Mouse (Mus musculus): Measurements from ENCODE around the gene Cxcr1.

The Cxcr1 gene

GRCm38 (mm10) chr1:74195961-74196360 is 1.5 kb upstream of the Cxcr1 start:
- DNase-seq: peak; percentile 51

GRCm38 (mm10) chr1:74192711-74193110 is 1.7 kb downstream of the Cxcr1 start:
- DNase-seq: no peak

GRCm38 (mm10) chr1:74190471-74190870 is 4.0 kb downstream of the Cxcr1 start:
- peak; percentile 79 for DNase-seq

- peak; percentile 46 for DNase-seq
These were observed 11.4 kb downstream of the Cxcr1 start for GRCm38 (mm10) chr1:74183006-74183405.

GRCm38 (mm10) chr1:74181462-74181861 is 13.0 kb downstream of the Cxcr1 start:
- DNase-seq: peak; percentile 53

- peak; percentile 90 for DNase-seq
These were observed 14.6 kb downstream of the Cxcr1 start for GRCm38 (mm10) chr1:74179624-74180408.

GRCm38 (mm10) chr1:74178618-74179017 is 15.8 kb downstream of the Cxcr1 start:
- peak; percentile 53 for DNase-seq

- peak; percentile 72 for DNase-seq
These were observed 18.7 kb downstream of the Cxcr1 start for GRCm38 (mm10) chr1:74175731-74176130.

- no peak for DNase-seq
These were observed 21.7 kb downstream of the Cxcr1 start for GRCm38 (mm10) chr1:74172722-74173121.

- peak; percentile 48 for DNase-seq
These were observed 24.7 kb downstream of the Cxcr1 start for GRCm38 (mm10) chr1:74169721-74170120.

- peak; percentile 66 for DNase-seq
These were observed 27.3 kb downstream of the Cxcr1 start for GRCm38 (mm10) chr1:74167136-74167535.

- peak; percentile 24 for DNase-seq
These were observed 34.4 kb downstream of the Cxcr1 start for GRCm38 (mm10) chr1:74160036-74160435.

- DNase-seq: peak; percentile 40
These were observed 34.8 kb downstream of the Cxcr1 start for GRCm38 (mm10) chr1:74159613-74160012.

- DNase-seq: peak; percentile 83
These were observed 38.0 kb downstream of the Cxcr1 start for GRCm38 (mm10) chr1:74156381-74156910.

GRCm38 (mm10) chr1:74155435-74156012 is 38.9 kb downstream of the Cxcr1 start:
- peak; percentile 63 for DNase-seq

- DNase-seq: peak; percentile 87
These were observed 40.8 kb downstream of the Cxcr1 start, which contains the start of gene Cxcr2 for GRCm38 (mm10) chr1:74153461-74154184. Gene Cxcr2 (plus strand): TSS chr1:74153989.

GRCm38 (mm10) chr1:74151091-74151490 is 43.3 kb downstream of the Cxcr1 start:
- DNase-seq: peak; percentile 22

- DNase-seq: peak; percentile 78
These were observed 44.3 kb downstream of the Cxcr1 start for GRCm38 (mm10) chr1:74150101-74150500.

- DNase-seq: peak; percentile 43
These were observed 45.1 kb downstream of the Cxcr1 start for GRCm38 (mm10) chr1:74149106-74149885.
